Mouse (Mus musculus) forebrain, embryonic 11.5 days (tissue): ENCODE measurements around the gene 3110082J24Rik. TPM values are rescaled to one million over a fixed set of nuclear protein-coding genes. Genes with fewer than 3 reads are reported as not detected.

Experiments used
- ATAC-seq: fragments of 200-750 bp; cut with Nextera tagmentation; replicated peaks from 2 replicates; pipeline ENCODE4 v1.8.0; 2017; ENCODE audit warnings: moderate TSS enrichment; ENCODE audit not compliant: low FRiP score
- DNase-seq: peaks from one replicate; pipeline ENCODE4 v3.0.0-alpha.2; 2017; ENCODE audit warnings: low spot score
- H3K27ac ChIP-seq: fragments of 300-500 bp; sonication (generic); 2 replicates; pipeline ENCODE4 v1.5.1; 2014; ENCODE audit warnings: low read depth, low read length
- H3K27me3 ChIP-seq: fragments of 300-500 bp; sonication (generic); 2 replicates; pipeline ENCODE4 v1.6.1; 2014; ENCODE audit warnings: mild to moderate bottlenecking, low read length, mixed read lengths; ENCODE audit not compliant: control insufficient read depth, insufficient read depth
- H3K36me3 ChIP-seq: fragments of 300-500 bp; sonication (generic); 2 replicates; pipeline ENCODE4 v1.6.1; 2014; ENCODE audit warnings: mild to moderate bottlenecking, low read length, moderate library complexity, mixed read lengths; ENCODE audit not compliant: control insufficient read depth, insufficient read depth
- H3K4me1 ChIP-seq: fragments of 300-500 bp; sonication (generic); replicated peaks from 2 replicates; pipeline ENCODE4 v1.6.1; 2014; ENCODE audit warnings: low read length, mixed read lengths; ENCODE audit not compliant: control insufficient read depth, insufficient read depth
- H3K4me2 ChIP-seq: fragments of 300-500 bp; sonication (generic); 2 replicates; pipeline ENCODE4 v1.6.1; 2014; ENCODE audit warnings: low read depth, mild to moderate bottlenecking, low read length, moderate library complexity, mixed read lengths; ENCODE audit not compliant: severe bottlenecking
- H3K4me3 ChIP-seq: fragments of 300-500 bp; sonication (generic); 2 replicates; pipeline ENCODE4 v1.5.1; 2014; ENCODE audit warnings: low read depth, low read length
- H3K9ac ChIP-seq: fragments of 300-500 bp; sonication (generic); 2 replicates; pipeline ENCODE4 v1.6.1; 2014; ENCODE audit warnings: low read length
- H3K9me3 ChIP-seq: fragments of 300-500 bp; sonication (generic); 2 replicates; pipeline ENCODE4 v1.6.1; 2016; ENCODE audit warnings: low read length, mixed read lengths; ENCODE audit not compliant: control insufficient read depth
- WGBS: fragments of 180-500 bp; shearing (Covaris S2); extraction: QIAGEN DNeasy Blood & Tissue Kit; methylation state at CpG from one replicate; pipeline ENCODE4 v1.1.7; 2014; 5-methylcytosine and 5-hydroxymethylcytosine counted together
- polyA plus RNA-seq: library from polyadenylated mRNA; unstranded; fragments of >200 nt; fragmentation: Nextera tagmentation; extraction: Ambion mirVana; gene quantifications from 2 replicates; pipeline ENCODE4 v1.2.1, GENCODE M21; 2014

The 3110082J24Rik gene
- polyA plus RNA-seq, 1 experiment from 2014 or later, result 4.7 TPM

DNA sequence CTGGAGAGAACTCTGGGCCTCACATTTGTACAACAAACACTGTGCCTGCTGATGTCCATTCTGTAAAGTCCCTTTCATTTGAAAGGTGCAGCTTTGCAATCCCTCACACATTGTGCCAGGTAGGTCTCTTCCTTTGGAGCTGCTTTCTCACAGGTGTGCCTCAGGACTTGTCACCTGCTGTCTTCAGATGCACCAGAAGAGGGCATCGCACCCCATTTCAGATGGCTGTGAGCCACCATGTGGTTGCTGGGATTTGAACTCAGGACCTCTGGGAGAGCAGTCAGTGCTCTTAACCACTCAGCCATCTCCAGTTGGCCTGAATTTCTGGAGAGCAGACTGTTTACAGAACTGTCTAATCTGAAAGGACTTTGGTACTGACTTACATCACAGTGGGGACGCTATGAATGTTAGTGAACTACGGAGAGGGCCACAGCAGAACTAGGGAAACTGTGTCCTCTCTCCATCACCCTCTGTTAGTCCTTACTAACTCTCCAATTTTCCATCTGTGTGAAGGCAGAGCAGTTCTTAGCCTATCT, 6.7 kb upstream of the 3110082J24Rik start:
- no peak overlapping the region for H3K4me3 ChIP-seq
- H3K9me3 ChIP-seq, result no peaks in the 10 kb centered on the region
- WGBS, result 85% methylated on average over 3 of the region's 3 CpGs
- no peak overlapping the region for H3K4me2 ChIP-seq
- ATAC-seq (no peak), DNase-seq (no peak)
- peaks cover 34% of the 10 kb centered on the region for H3K4me1 ChIP-seq
- H3K27me3 ChIP-seq, result peaks cover 22% of the 10 kb centered on the region
- H3K27ac ChIP-seq, result no peak overlapping the region
- H3K36me3 ChIP-seq, result no peaks in the 10 kb centered on the region; the same call in 1 of the 2 replicates
- no peak overlapping the region for H3K9ac ChIP-seq

DNA sequence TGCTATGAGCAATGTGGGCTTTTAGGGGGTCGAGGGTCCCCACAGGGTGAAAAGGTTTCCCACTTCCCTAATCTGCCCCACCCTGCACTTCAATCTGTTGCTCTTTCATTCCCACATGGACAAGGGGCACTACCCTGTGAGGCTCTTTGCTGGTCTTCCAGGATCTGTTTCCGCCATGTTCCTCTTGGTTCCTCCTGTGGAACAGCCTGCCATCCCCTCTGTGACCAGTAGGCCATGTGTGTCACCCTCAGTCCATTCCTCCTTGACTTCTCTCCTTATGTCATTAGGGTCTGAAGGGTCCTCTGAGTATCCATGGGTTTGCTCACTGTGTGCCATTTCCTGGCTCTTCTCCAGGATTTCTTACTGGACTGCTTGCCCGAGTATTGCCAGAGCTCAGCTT, 5.9 kb upstream of the 3110082J24Rik start:
- Histone ChIP-seq H3K4me3 (no peak overlapping the region), H3K4me2 (no peak overlapping the region)

DNA sequence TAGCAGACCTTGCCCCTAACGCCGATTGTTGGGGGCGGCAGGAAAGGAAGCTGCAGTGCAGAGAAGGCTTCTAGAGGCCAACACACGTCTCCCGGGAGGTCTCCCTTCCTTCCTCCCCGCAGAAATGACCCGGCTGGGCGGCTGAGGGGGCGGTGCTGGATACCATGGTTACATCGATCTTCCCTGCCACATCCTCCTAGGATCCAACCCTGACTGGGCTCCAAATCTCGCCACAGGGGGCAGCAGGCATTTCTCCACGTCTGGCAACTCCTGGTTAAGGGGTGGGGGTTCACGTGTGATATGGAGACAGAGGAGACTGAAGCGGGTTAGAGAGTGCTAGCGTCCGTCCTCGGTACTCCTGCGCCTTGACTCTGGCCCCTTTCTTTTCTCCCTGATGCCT, 5.2 kb upstream of the 3110082J24Rik start:
- Histone ChIP-seq H3K27me3 (peaks cover 22% of the 10 kb centered on the region), H3K4me3 (no peak overlapping the region), H3K4me2 (peak overlapping the region; percentile 38), H3K36me3 (no peaks in the 10 kb centered on the region), H3K27ac (no peak overlapping the region), H3K9ac (no peak overlapping the region), H3K4me1 (peaks cover 47% of the 10 kb centered on the region), H3K9me3 (no peaks in the 10 kb centered on the region)
- DNase-seq (peak; percentile 81), ATAC-seq (peak; percentile 29; the same call in 1 of the 2 replicates)
- 3% methylated on average over 17 of the region's 18 CpGs for WGBS

More for the DNA sequence above, 5.9 kb upstream of the 3110082J24Rik start:
- DNase-seq (no peak), ATAC-seq (no peak)
- Histone ChIP-seq H3K36me3 (no peaks in the 10 kb centered on the region; the same call in 1 of the 2 replicates), H3K9me3 (no peaks in the 10 kb centered on the region), H3K4me1 (peaks cover 41% of the 10 kb centered on the region), H3K27me3 (peaks cover 22% of the 10 kb centered on the region), H3K27ac (no peak overlapping the region), H3K9ac (no peak overlapping the region)
- WGBS, result 71% methylated on average over 3 of the region's 3 CpGs

DNA sequence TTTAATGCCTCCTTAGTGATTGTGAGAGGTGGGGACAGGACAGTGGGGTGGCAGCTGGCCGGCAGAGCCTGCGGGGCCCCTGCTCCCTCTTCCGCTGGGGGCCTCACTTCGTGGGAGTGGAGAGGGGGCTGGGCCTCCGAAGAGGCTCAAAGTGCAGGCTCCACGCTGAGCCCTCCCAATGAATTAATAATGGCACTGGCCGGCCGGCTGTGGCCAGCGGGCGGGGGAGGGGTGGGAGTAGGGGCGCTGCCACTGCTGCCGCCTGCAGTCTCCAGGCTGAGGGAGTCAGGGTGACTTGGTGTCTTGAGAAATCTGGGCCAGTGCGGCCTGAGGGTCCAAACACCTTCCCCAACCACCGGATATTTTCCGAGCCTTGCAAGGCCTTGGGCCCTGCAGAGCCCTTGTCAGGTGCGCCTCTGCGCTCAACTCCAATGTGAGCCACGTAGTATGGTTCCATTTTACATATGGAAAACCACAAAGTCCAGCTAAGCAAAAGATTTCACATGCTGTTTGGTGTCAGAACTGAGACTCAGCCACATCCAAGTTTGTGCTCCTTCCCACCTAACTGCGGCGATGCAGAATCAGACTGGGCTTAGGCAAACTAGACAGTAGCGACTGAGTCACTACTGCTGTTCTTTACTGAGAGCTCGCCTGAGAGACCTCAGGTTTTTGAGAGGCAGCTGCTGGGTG, 4.6 kb upstream of the 3110082J24Rik start:
- peak; percentile 72 for DNase-seq
- no peak for ATAC-seq
- Histone ChIP-seq H3K9ac (peak overlapping the region; percentile 5; the same call in 1 of the 2 replicates), H3K4me3 (no peak overlapping the region), H3K4me1 (peaks cover 48% of the 10 kb centered on the region), H3K36me3 (no peaks in the 10 kb centered on the region), H3K4me2 (peak overlapping the region; percentile 38), H3K27me3 (peaks cover 22% of the 10 kb centered on the region), H3K27ac (peak overlapping the region; percentile 50), H3K9me3 (no peaks in the 10 kb centered on the region)
- 5% methylated on average over 22 of the region's 22 CpGs for WGBS

DNA sequence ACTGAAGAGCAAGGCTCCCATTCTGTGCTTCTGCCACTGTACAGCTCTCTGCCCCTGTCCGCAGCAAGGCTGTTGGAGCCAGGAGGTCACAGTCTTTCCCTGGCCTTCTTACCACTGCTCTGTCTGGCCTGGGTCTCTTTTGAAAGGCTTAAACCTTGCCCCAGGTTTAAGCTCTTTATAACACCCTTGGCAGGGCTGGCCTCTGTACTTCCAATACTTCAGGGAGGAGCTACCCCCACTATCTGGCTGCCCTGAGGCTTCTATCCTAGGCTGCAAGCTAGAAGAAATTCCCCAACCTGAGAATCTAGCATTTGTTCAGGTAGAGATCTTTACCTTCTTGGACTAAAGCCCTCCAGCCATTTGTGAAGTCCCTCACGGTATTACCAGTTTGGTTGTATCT, 4.0 kb upstream of the 3110082J24Rik start:
- Histone ChIP-seq H3K27ac (peak overlapping the region; percentile 50; the same call in 1 of the 2 replicates), H3K9ac (no peak overlapping the region; the same call in 1 of the 2 replicates), H3K27me3 (peaks cover 19% of the 10 kb centered on the region), H3K4me1 (peaks cover 47% of the 10 kb centered on the region), H3K4me2 (peak overlapping the region; percentile 38; the same call in 1 of the 2 replicates), H3K36me3 (no peaks in the 10 kb centered on the region), H3K4me3 (no peak overlapping the region), H3K9me3 (no peaks in the 10 kb centered on the region)
- WGBS, result 27% methylated on average over 2 of the region's 2 CpGs
- DNase-seq (peak; percentile 45), ATAC-seq (no peak)

DNA sequence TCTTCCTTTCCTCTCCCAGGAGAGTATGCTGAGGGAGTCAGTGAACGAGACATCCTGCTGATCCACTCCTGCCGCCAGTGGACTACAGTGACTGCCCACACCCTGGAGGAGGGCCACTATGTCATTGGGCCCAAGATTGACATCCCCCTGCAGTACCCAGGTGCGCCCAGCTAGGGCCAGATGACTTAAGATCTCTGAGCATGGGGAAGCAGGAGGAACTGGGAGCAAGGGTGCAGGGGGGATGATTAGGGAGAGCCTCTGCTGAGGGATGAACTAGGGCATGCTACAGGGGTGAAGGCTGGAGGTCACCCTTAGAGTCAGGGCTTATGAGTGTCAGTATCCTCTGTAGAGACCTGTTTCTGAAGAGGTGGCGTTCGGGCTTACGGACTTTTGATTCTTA, 2.3 kb upstream of the 3110082J24Rik start:
- Histone ChIP-seq H3K4me2 (peak overlapping the region; percentile 99; the same call in 1 of the 2 replicates), H3K4me3 (no peak overlapping the region), H3K27me3 (peaks cover 11% of the 10 kb centered on the region), H3K27ac (peak overlapping the region; percentile 8; the same call in 1 of the 2 replicates), H3K9me3 (no peaks in the 10 kb centered on the region), H3K36me3 (no peaks in the 10 kb centered on the region), H3K9ac (no peak overlapping the region; the same call in 1 of the 2 replicates), H3K4me1 (peaks cover 37% of the 10 kb centered on the region)
- no peak for ATAC-seq
- DNase-seq, result peak; percentile 45
- WGBS, result 63% methylated on average over 6 of the region's 6 CpGs

DNA sequence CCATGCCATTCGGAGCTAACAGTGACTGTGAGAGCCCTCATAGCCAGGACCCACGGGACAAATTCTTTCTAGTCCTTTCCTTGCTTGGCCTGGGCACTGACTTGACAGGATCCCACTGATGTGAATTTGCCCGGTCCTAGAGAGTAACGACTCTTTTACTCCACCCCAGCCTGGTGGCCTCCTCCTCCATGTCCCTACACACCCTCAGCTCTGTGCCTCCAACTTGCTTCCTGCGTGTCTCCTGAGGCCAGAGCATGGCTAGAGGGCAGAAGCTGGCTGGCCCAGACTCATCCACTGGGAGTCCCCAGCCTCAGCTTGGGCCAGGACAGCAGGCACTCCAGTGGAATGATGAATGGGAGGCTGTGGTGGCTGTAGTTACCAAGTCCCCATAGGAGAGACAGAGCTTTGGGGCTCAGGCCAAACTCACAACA, 1.7 kb upstream of the 3110082J24Rik start:
- Histone ChIP-seq H3K9me3 (no peaks in the 10 kb centered on the region), H3K36me3 (no peaks in the 10 kb centered on the region), H3K9ac (peak overlapping the region; percentile 40), H3K4me3 (peak overlapping the region; percentile 62; the same call in 1 of the 2 replicates), H3K27me3 (peaks cover 5% of the 10 kb centered on the region; the same call in 1 of the 2 replicates), H3K27ac (peak overlapping the region; percentile 8), H3K4me1 (peaks cover 37% of the 10 kb centered on the region), H3K4me2 (peak overlapping the region; percentile 99; the same call in 1 of the 2 replicates)
- ATAC-seq (no peak), DNase-seq (peak; percentile 57)
- 5% methylated on average over 5 of the region's 5 CpGs for WGBS

DNA sequence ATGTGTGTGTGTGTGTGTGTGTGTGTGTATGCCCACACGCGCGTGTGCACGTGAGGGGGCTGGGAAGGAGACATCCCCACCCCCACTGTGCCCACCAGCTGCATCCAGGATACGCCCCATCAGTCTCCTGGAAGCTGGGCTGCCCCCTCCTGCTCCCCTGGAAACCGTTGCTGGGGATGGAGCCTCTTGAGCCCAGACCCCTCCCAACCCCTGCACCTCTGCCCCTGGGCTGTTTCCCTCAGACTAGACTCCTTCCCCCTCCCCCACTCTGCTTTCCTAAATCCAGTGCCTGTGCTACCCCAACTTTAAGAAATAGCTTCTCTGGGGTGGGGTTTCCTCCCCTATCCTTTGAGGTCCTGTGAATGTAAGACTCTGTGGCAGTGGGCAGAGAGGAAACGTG, 1.3 kb upstream of the 3110082J24Rik start:
- peak overlapping the region; percentile 62 for H3K4me3 ChIP-seq
- DNase-seq (peak; percentile 79), ATAC-seq (peak; percentile 59)
- H3K27me3 ChIP-seq, result peaks cover 3% of the 10 kb centered on the region; the same call in 1 of the 2 replicates
- H3K36me3 ChIP-seq, result no peaks in the 10 kb centered on the region
- H3K4me1 ChIP-seq, result peaks cover 37% of the 10 kb centered on the region
- H3K4me2 ChIP-seq, result peak overlapping the region; percentile 99
- WGBS, result 3% methylated on average over 7 of the region's 7 CpGs
- no peaks in the 10 kb centered on the region for H3K9me3 ChIP-seq
- peak overlapping the region; percentile 60 for H3K27ac ChIP-seq
- H3K9ac ChIP-seq, result peak overlapping the region; percentile 85
